Mouse (Mus musculus) ZHBTc4 (cell line): ENCODE data around the gene Aatk.

Experiments used
- DNase-seq: peaks from one replicate; pipeline ENCODE4 v3.0.0-alpha.2; 2011; ENCODE audit warnings: low read depth, low spot score

Aatk gene

DNA sequence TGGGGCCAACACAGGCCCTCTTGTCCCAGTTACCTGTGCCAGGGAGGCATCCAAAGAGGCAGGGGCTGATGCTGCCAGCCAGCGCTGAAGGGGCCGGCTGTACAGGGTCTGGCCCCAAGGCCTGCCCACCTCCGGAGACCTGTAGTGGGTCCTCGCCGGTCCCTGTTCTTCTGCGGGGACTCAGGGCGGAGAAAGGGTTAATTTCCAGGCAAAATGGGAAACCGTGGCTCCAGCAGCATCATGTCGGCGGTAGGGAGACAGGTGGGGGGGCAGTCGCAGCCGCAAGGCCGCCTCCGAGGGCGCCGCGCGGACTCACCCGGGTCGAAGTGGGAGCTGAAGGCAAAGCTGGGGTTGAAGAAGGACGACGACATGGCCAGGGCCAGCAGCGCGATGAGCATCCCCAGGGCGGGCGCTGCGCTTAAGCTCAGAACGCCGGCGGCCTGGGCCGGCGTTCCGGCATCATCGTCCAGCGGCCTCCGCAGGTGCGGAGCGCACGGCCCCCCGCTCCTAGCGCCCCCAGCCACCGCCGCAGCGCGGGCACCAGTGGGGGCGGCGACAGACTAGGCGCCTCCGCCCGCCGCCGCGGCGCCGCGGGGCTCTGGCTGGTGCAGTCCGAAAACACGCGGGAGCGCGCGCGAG is at the start of gene Aatk:
TSS of gene Aatk (minus strand) at position 615 of the 639 bp plus-strand sequence.
- peak; percentile 32 for DNase-seq

DNA sequence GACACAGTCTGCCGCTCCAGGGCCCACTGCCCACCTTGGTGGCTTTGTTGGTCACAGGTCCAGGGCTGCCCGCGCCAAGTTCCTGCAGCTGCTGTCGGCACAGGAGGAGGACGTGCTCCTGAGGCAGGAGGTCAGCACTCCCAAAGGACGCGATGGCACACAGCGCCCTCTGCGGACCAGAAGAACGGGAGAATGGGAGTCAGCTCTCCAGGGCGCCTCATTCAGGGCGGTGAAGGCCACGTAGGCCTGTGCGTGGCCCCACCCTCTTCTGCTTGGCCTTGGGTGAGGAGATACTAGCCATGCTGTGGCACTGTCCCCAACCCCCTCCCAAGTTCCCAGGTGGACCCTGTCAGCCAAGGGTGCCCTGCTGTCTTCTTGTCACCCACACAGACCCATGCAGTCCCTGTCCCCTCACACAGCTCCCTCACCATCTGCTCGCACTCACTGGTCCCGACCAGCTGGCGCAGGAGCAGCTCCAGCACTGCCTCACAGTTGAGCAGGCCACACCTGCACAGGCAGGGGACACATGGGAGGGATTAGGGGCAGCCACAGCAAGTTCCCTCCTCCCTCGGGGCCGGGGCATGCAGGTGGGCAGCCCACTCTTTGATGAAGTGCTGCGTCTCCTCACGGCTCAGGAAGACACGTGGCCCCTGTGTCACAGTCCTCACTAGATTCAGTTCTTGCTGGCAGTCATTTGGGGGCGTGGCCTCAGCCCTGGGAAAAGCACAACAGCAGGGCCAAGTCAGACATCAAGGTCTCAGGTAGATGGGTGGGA is 46.0 kb upstream of the Aatk start:
- peak; percentile 65 for DNase-seq

DNA sequence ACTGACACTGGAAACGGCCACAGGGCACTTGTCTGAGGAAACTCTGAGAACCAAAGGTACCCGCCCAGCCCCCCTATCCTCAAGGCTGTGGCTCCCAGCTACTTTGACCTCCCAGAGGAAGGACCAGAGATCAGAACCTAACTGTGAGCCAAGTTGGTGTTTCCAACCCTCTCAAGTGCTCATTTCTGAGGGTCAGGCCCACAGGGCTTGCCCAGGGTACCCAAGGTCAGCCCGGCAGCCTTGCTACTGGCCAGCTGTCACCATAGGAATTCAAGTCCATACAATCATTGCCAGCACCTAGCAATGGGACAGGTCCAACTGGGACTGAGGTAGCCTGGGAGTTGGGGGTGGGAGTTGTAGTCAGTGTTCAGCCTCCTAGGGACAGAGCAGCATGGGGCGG is 43.7 kb upstream of the Aatk start:
- no peak for DNase-seq

DNA sequence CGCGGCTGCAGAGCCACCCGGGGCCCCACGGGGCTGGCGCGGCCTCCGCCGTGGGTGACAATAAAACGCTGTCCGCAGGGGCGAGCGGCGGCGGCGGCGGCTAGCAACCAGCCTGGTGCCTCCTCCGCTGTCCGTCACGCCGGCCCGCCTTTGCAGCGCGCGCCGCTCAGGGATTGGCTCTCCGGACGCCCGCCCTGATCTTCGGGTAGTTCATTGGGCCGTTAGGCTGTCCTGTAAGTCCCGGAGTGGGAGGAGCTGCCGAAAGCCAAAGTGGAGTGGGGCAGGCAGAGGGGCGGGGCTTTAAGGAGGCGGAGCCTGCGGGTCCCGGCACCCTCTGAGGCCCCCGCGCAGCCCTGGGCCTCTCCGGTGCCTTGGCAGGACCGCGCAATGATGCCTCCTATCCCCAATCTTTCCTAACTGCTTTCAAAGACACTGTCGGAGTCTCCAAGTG is 39.8 kb upstream of the Aatk start, which contains the start of gene Cep131:
TSS of gene Cep131 (minus strand) at position 126 of the 451 bp plus-strand sequence.
- DNase-seq = peak; percentile 98

GRCm38 (mm10) chr11:120085891-120086627 is 39.1 kb upstream of the Aatk start:
- no peak for DNase-seq

DNA sequence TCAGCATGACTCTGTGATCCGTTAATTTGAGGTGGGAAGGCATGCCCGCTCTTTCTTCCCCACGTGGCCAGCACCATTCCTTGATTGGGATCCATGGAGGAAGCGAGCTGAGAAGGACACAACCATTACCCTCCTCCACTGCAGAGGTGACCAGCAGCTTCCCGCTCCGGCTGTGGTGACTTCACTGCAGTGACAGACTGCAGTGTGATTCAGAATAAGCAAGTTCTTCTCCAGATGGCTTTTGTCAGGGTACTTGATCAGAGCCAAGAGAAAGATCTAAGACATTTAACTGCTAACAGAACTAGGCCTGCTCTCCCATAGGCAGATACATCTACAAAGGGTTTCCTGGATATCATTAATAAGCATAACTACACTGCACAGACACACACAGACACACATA is 33.3 kb upstream of the Aatk start:
- no peak for DNase-seq

DNA sequence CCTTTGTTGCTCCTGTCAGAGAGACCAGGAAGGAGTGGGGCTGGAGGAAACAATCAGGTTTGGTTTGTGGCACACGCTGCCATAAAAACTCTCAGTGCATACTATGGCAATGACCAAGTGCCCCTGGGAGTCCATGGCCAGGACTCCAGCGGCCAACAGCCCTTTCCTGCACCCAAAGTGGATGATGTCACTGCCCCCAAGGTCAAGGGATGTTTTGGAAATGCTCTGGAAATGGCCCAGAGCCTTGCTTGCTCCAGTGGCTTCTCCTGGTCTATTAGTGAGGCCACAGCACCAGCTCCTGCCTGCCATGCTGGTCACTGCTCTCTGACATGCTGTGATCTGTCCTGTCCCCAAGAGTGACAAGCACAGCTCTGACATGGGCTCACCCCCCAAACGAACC is 29.2 kb upstream of the Aatk start:
- DNase-seq = no peak

DNA sequence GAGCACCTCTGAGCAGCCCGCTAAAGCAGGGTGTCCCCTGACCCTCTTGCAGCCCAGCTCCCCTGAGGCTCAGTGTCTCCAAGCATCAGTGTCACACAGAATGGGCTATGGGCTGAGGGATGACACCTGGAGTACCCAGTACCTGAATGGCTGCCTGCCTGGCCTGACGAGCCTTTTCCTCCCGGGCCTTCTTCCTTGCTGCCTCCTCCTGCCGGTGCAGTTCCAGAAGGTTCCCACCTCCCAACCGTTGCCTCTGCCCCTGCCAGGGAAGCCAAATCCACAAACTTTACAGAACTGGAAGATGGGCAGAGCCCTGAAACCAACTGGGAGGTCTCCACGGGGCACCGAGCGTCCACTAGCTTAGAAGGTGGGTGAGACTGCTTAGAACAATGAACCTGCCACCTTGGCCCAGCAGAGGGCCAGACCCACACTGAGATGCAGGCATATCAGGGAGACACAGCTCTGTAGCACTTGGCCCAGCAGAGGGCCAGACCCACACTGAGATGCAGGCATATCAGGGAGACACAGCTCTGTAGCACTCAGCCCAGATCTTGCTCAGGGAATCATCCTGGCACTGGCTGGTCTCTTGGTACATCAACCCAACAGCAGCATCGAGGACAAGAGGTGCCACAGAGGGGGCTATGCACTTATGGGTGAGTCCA is 26.1 kb upstream of the Aatk start:
- peak; percentile 31 for DNase-seq

GRCm38 (mm10) chr11:120071731-120072320 is 24.9 kb upstream of the Aatk start:
- DNase-seq = no peak

GRCm38 (mm10) chr11:120071065-120071464 is 24.1 kb upstream of the Aatk start:
- DNase-seq = no peak

DNA sequence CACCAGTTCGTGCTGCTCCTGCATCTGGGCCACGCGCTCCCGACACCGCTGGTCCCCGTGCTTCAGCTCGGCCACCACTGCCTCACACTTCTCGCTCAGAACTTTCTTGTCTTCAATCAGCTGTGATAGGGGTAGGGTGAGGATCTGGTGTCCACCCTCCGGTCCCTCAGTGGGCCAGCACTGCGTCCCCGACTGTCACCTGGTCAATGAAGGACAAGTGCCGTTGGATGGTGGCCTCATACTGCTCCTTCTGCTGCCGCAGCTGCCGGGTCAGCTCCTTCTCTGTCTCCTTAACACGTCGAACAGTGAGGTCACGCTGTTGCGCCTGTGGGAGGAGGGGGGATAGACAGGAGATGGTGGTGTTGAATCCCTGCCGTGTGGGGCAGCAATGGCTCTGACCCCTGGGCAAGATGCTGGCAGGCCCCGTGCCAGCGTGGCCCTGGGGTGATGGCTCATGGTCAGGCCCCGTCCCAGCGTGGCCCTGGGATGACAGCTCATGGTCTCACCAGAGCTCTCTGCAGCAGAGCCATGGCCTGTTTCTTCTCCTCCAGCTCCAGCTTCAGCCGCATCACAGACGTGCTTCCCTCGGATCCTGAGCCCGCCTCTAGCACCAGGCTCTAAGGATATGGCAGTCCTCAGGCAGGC is 23.4 kb upstream of the Aatk start:
- DNase-seq = no peak

GRCm38 (mm10) chr11:120069261-120069660 is 22.3 kb upstream of the Aatk start:
- DNase-seq = no peak

GRCm38 (mm10) chr11:120067834-120068233 is 20.9 kb upstream of the Aatk start:
- peak; percentile 77 for DNase-seq

GRCm38 (mm10) chr11:120065291-120065690 is 18.3 kb upstream of the Aatk start:
- DNase-seq = peak; percentile 95

DNA sequence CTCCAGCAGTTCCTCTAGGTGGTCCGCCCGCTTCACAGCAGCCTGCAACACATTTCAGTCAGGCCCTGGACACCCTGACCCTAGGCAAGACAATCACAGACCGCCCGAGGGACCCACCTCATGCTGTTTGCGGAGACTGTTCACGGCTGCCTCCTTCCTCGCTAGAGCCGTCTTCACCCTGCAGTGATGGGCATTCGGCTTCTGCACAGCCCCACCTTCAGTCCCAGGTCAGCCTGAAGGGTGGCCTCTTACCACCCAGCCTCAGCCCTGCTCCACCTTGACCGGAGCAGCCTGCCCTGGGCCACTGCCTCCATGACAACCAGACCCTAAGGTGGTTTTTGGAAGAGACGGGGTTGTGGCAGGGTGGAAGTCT is 17.7 kb upstream of the Aatk start:
- no peak for DNase-seq

DNA sequence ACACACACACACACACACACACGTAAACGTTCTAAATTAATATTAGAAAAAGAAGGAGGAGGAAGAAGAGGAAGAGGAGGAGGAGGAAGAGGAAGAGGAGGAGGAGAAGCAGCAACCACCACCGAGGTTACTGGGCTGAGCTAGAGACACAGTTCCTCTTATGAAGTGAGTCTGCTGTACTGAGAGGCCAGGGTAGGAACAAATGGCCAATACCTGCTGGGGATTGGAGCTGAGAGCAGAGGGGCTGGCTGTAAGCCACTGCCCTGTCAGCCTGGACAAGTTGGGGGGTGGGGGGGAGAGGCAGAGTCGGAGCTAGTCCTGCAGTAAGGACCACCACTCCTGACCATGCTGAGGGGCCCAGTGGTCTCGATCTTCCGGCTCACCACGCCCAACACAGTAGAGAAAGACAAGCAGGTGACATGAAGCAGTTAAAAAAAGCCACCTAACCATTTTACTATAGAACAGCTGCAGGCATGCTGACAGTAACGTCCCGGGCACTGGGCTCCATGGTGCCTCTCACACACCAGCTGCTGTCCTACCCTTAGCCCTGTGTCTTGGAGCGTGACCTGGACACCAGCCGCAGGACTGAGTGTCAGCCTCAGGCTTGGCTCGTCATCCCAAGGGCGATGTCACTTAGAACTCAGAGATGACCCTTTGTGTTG is 17.2 kb upstream of the Aatk start:
- DNase-seq = no peak

DNA sequence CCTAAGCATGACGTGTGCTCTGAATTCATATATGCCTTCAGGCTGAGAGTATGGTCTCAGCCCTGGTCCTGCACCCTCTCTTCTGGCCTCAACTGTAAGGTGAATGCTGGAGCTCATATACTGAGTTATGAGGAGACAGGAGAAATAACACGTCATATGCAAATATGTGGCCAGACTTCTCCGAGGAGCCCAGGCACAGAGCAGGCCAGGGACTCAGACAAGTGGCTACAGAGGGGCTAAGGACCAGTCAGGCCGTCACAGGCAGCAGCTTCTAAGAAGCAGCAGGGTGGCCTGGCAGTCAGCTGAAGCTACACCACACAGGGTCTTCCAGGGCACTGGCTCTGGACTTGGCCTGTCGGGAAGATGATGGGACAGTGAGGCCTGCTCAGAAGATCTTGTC is 16.4 kb upstream of the Aatk start:
- no peak for DNase-seq

- no peak for DNase-seq
These were observed 13.7 kb upstream of the Aatk start for GRCm38 (mm10) chr11:120060634-120061033.

DNA sequence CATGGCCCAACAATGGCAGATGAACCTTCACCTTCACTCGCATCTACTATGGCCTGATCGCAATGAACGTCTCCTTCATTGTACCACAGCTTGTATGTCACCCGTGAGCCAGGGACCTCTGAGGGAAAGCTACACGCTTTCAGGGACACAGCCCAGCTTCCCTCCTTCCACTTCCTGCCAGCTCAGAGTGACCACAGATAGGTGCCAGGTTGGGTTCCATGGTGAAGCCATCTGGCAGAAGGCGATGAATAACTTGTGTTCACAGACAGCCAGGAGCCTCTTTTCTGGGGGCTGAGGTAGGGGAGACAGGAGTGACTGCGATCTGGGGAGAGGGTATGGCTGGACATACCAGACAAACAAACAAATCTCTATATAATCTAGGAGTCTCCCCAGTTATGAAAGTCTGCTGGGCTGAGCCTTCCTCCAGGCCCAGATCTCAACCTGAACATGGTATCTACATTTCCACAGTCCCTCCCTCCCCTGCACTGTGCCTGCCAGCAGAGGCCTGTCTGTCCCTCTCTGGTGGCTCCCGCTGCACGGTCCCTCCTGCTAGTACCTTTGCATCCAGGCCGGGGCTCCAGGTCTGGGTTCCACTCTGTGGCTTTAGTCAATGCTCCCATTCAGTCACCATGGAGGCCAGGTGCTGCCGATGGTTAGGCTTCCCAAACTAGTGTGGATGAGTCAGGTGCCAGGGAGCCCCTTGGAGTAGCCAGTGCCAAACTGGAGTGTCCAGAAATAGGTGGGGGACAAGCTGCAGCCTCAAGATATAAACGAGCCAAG is 9.2 kb upstream of the Aatk start:
- DNase-seq = no peak

DNA sequence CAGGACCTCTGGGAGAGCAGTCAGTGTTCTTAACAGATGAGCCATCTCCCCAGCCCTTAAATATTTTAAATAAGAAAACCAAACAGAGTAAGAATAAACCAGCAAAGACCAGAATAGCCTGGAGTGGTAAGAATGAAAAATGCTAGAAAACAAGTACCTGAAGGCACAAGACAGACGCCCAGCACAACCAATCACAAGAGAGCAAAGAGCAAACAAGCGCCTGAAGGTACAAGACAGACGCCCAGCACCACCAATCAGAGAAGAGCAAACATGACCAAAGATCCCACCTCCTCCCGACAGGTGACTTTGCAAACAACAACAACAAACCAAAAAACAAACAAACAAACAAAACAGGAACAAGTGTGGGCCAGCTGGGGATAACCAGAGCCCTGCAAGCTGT is 6.9 kb upstream of the Aatk start:
- peak; percentile 52 for DNase-seq
